Mouse (Mus musculus): ENCODE measurements around the gene Gm13691. TPM values are rescaled to one million over a fixed set of nuclear protein-coding genes. Genes with fewer than 3 reads are reported as not detected.
"Not testable (repeated sequence)": the region's sequence is repeated elsewhere in the genome, so short reads cannot be mapped to it uniquely, and the experiment has no call there.

The Gm13691 gene
- polyA plus RNA-seq, 1 experiment from 2014 or later, result not detected

GRCm38 (mm10) chr2:83994526-83994925 lies 4.2 kb downstream of the Gm13691 start:
- not testable (repeated sequence) for H3K36me3 ChIP-seq; H3K9me3 ChIP-seq (replicated peaks); H3K27ac ChIP-seq (replicated peaks); ATAC-seq (ENCODE audit: insufficient number of reproducible peaks, low FRiP score, low TSS enrichment, low read depth); H3K27me3 ChIP-seq; H3K4me1 ChIP-seq; H3K4me3 ChIP-seq (replicated peaks); H3K9ac ChIP-seq; H3K4me2 ChIP-seq (replicated peaks)
- 100% methylated on average over 1 of the region's 3 CpGs for WGBS

GRCm38 (mm10) chr2:84008913-84009312 lies 18.6 kb downstream of the Gm13691 start:
- no peak overlapping the region for H3K4me3 ChIP-seq (replicated peaks)
- H3K27me3 ChIP-seq, result no peaks in the 10 kb centered on the region
- no peaks in the 10 kb centered on the region for H3K4me1 ChIP-seq
- 21% methylated on average over 1 of the region's 1 CpGs for WGBS
- H3K27ac ChIP-seq (replicated peaks), result no peak overlapping the region
- no peak overlapping the region for H3K4me2 ChIP-seq (replicated peaks)
- no peak overlapping the region for H3K9ac ChIP-seq
- H3K9me3 ChIP-seq (replicated peaks), result no peaks in the 10 kb centered on the region
- no peak for ATAC-seq (ENCODE audit: insufficient number of reproducible peaks, low FRiP score, low TSS enrichment, low read depth)
- H3K36me3 ChIP-seq, result no peaks in the 10 kb centered on the region

GRCm38 (mm10) chr2:84009818-84010217 lies 19.5 kb downstream of the Gm13691 start:
- no peak overlapping the region for H3K4me2 ChIP-seq (replicated peaks)
- H3K9ac ChIP-seq, result no peak overlapping the region
- H3K27ac ChIP-seq (replicated peaks), result no peak overlapping the region
- no peak overlapping the region for H3K4me3 ChIP-seq (replicated peaks)
- no peaks in the 10 kb centered on the region for H3K27me3 ChIP-seq
- 75% methylated on average over 3 of the region's 3 CpGs for WGBS
- H3K9me3 ChIP-seq (replicated peaks), result no peaks in the 10 kb centered on the region
- no peak for ATAC-seq (ENCODE audit: insufficient number of reproducible peaks, low FRiP score, low TSS enrichment, low read depth)
- no peaks in the 10 kb centered on the region for H3K36me3 ChIP-seq
- H3K4me1 ChIP-seq, result no peaks in the 10 kb centered on the region

DNA sequence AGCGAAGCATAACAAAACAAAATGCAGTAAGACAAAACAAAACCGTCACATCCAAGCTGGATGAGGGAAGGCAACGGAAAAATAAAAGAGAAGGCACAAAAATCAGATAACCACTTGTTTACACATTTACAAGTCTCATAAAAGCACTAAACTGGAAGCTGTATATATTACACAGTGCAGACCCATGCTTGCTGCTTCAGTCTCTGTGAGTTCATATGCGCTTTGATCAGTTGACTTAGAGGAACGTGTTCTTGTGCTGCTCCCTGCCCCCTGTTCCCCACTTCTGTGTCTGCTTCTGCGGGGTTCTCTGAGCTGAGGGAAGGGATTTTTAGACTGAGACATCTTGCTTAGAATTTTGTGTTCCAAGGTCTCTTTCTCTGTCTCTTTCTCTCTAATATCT lies 24.2 kb downstream of the Gm13691 start:
- Histone ChIP-seq H3K36me3 (no peaks in the 10 kb centered on the region), H3K27ac (replicated peaks) (no peak overlapping the region), H3K4me3 (replicated peaks) (no peak overlapping the region), H3K4me1 (peaks cover 7% of the 10 kb centered on the region; the same call in 1 of the 2 replicates), H3K9ac (no peak overlapping the region), H3K4me2 (replicated peaks) (no peak overlapping the region), H3K27me3 (no peaks in the 10 kb centered on the region), H3K9me3 (replicated peaks) (no peaks in the 10 kb centered on the region)
- 60% methylated on average over 6 of the region's 6 CpGs for WGBS
- no peak for ATAC-seq (ENCODE audit: insufficient number of reproducible peaks, low FRiP score, low TSS enrichment, low read depth)

GRCm38 (mm10) chr2:84016291-84016690 lies 25.9 kb downstream of the Gm13691 start:
- not testable (repeated sequence) for H3K9me3 ChIP-seq (replicated peaks); ATAC-seq (ENCODE audit: insufficient number of reproducible peaks, low FRiP score, low TSS enrichment, low read depth); H3K4me2 ChIP-seq (replicated peaks); H3K9ac ChIP-seq; H3K36me3 ChIP-seq; H3K27ac ChIP-seq (replicated peaks); H3K4me3 ChIP-seq (replicated peaks); H3K27me3 ChIP-seq
- H3K4me1 ChIP-seq, result peaks cover 13% of the 10 kb centered on the region
- WGBS, result 81% methylated on average over 5 of the region's 5 CpGs

DNA sequence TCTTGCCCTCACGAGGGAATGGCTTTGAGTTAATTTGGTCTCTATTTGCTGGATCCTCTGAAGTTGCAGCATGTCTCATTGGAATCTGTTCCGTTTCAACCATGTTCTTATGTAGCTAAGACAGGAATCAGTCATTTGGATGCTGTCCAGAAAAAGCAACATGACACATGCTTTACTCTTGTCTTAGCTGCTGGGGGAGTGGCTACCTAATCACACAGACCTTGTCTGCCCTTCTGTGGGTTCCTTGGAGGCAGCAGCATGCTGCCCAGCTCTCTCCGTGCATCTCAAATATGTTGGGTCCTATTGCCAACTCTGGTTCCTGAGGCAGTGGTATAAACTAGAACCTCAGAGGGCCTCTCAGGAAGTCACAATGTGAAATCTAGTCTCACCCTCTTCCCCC lies 28.0 kb downstream of the Gm13691 start:
- H3K4me1 ChIP-seq, result peaks cover 13% of the 10 kb centered on the region
- no peak overlapping the region for H3K9ac ChIP-seq
- no peak overlapping the region for H3K4me2 ChIP-seq (replicated peaks)
- no peaks in the 10 kb centered on the region for H3K9me3 ChIP-seq (replicated peaks)
- ATAC-seq (ENCODE audit: insufficient number of reproducible peaks, low FRiP score, low TSS enrichment, low read depth), result no peak
- H3K27me3 ChIP-seq, result no peaks in the 10 kb centered on the region
- no peak overlapping the region for H3K27ac ChIP-seq (replicated peaks)
- WGBS, result 23% methylated on average over 3 of the region's 3 CpGs
- no peaks in the 10 kb centered on the region for H3K36me3 ChIP-seq
- no peak overlapping the region for H3K4me3 ChIP-seq (replicated peaks)

- no peaks in the 10 kb centered on the region for H3K27me3 ChIP-seq
- no peak overlapping the region for H3K4me2 ChIP-seq (replicated peaks)
- H3K27ac ChIP-seq (replicated peaks), result no peak overlapping the region
- H3K9me3 ChIP-seq (replicated peaks), result no peaks in the 10 kb centered on the region
- H3K4me3 ChIP-seq (replicated peaks), result no peak overlapping the region
- no peaks in the 10 kb centered on the region for H3K36me3 ChIP-seq
- WGBS, result 58% methylated on average over 8 of the region's 8 CpGs
- peaks cover 13% of the 10 kb centered on the region for H3K4me1 ChIP-seq
- no peak for ATAC-seq (ENCODE audit: insufficient number of reproducible peaks, low FRiP score, low TSS enrichment, low read depth)
- H3K9ac ChIP-seq, result no peak overlapping the region
Observed at GRCm38 (mm10) chr2:84019519-84020305, 29.4 kb downstream of the Gm13691 start.

- H3K4me2 ChIP-seq (replicated peaks), result no peak overlapping the region
- no peak overlapping the region for H3K27ac ChIP-seq (replicated peaks)
- peaks cover 13% of the 10 kb centered on the region for H3K4me1 ChIP-seq
- no peaks in the 10 kb centered on the region for H3K9me3 ChIP-seq (replicated peaks)
- H3K36me3 ChIP-seq, result no peaks in the 10 kb centered on the region
- H3K9ac ChIP-seq, result no peak overlapping the region
- no peaks in the 10 kb centered on the region for H3K27me3 ChIP-seq
- ATAC-seq (ENCODE audit: insufficient number of reproducible peaks, low FRiP score, low TSS enrichment, low read depth), result no peak
- H3K4me3 ChIP-seq (replicated peaks), result no peak overlapping the region
- 72% methylated on average over 2 of the region's 2 CpGs for WGBS
Observed at GRCm38 (mm10) chr2:84021930-84022329, 31.6 kb downstream of the Gm13691 start.

DNA sequence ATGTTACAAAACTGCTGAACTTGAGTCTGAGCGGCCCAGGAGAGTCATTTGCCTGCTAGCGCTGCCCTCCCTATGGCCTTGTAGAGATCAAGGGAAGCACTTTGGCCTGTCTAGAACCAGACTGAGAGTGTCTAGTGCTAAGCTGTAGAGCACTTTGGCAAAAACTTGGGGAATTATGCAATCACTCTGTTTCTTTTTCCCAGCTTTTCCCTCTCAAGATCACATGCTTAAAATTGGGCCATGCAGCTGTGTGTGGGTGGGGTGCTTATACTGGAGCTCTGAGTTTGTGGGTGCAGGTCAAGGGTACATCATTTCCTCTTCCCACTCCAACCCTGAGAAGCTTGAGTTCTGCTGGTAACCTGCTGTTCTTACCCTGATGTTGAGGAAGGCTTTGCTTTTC lies 32.6 kb downstream of the Gm13691 start:
- WGBS, result 72% methylated on average over 2 of the region's 2 CpGs
- Histone ChIP-seq H3K9ac (no peak overlapping the region), H3K27ac (replicated peaks) (no peak overlapping the region), H3K36me3 (no peaks in the 10 kb centered on the region), H3K4me2 (replicated peaks) (no peak overlapping the region), H3K27me3 (no peaks in the 10 kb centered on the region), H3K9me3 (replicated peaks) (no peaks in the 10 kb centered on the region), H3K4me1 (peaks cover 13% of the 10 kb centered on the region), H3K4me3 (replicated peaks) (no peak overlapping the region)
- ATAC-seq (ENCODE audit: insufficient number of reproducible peaks, low FRiP score, low TSS enrichment, low read depth), result no peak

GRCm38 (mm10) chr2:84023319-84023718 lies 33.0 kb downstream of the Gm13691 start:
- ATAC-seq (ENCODE audit: insufficient number of reproducible peaks, low FRiP score, low TSS enrichment, low read depth), result no peak
- H3K9ac ChIP-seq, result no peak overlapping the region
- no peaks in the 10 kb centered on the region for H3K27me3 ChIP-seq
- whole genome bisulfite sequencing, result 71% methylated on average over 2 of the region's 2 CpGs
- no peak overlapping the region for H3K4me2 ChIP-seq (replicated peaks)
- no peaks in the 10 kb centered on the region for H3K36me3 ChIP-seq
- H3K4me3 ChIP-seq (replicated peaks), result no peak overlapping the region
- no peaks in the 10 kb centered on the region for H3K9me3 ChIP-seq (replicated peaks)
- H3K27ac ChIP-seq (replicated peaks), result no peak overlapping the region
- peaks cover 10% of the 10 kb centered on the region for H3K4me1 ChIP-seq

- WGBS, result 62% methylated on average over 4 of the region's 4 CpGs
- Histone ChIP-seq H3K4me1 (no peaks in the 10 kb centered on the region), H3K27ac (replicated peaks) (no peak overlapping the region), H3K36me3 (no peaks in the 10 kb centered on the region), H3K9me3 (replicated peaks) (no peaks in the 10 kb centered on the region), H3K4me2 (replicated peaks) (no peak overlapping the region), H3K9ac (no peak overlapping the region), H3K4me3 (replicated peaks) (no peak overlapping the region), H3K27me3 (no peaks in the 10 kb centered on the region)
- ATAC-seq (ENCODE audit: insufficient number of reproducible peaks, low FRiP score, low TSS enrichment, low read depth), result no peak
Observed at GRCm38 (mm10) chr2:84025217-84025616, 34.9 kb downstream of the Gm13691 start.

- Histone ChIP-seq H3K4me1 (no peaks in the 10 kb centered on the region), H3K36me3 (no peaks in the 10 kb centered on the region), H3K4me3 (replicated peaks) (no peak overlapping the region), H3K27ac (replicated peaks) (no peak overlapping the region), H3K4me2 (replicated peaks) (no peak overlapping the region), H3K9ac (no peak overlapping the region), H3K9me3 (replicated peaks) (no peaks in the 10 kb centered on the region), H3K27me3 (no peaks in the 10 kb centered on the region)
- ATAC-seq (ENCODE audit: insufficient number of reproducible peaks, low FRiP score, low TSS enrichment, low read depth), result no peak
- WGBS, result 86% methylated on average over 2 of the region's 2 CpGs
Observed at GRCm38 (mm10) chr2:84032505-84032904, 42.2 kb downstream of the Gm13691 start.
